Mouse (Mus musculus) adrenal gland, postnatal 25 days (tissue): ENCODE data around the gene Bud23. TPM values are rescaled to one million over a fixed set of nuclear protein-coding genes. Genes with fewer than 3 reads are reported as not detected.

Experiments used
- DNase-seq: peaks from one replicate; pipeline ENCODE4 v3.0.0; 2021; ENCODE audit warnings: mixed read lengths
- total RNA-seq: library from RNA; stranded (reverse); gene quantifications from 2 replicates; pipeline ENCODE4 v1.2.3, GENCODE M21; 2021

Bud23 gene
- total RNA-seq, 1 experiment from 2014 or later = 58.5 TPM

- no peak for DNase-seq
These were observed 48.5 kb downstream of the Bud23 start for GRCm38 (mm10) chr5:135016224-135016759.

GRCm38 (mm10) chr5:135015497-135015896, 49.3 kb downstream of the Bud23 start:
- DNase-seq = peak; percentile 85

- peak; percentile 84 for DNase-seq
These were observed 51.9 kb downstream of the Bud23 start for GRCm38 (mm10) chr5:135012671-135013441.

- DNase-seq = no peak
These were observed 52.7 kb downstream of the Bud23 start for GRCm38 (mm10) chr5:135011809-135012613.

- no peak for DNase-seq
These were observed 53.7 kb downstream of the Bud23 start for GRCm38 (mm10) chr5:135010841-135011743.

- DNase-seq = no peak
These were observed 54.4 kb downstream of the Bud23 start for GRCm38 (mm10) chr5:135010320-135010709.

- peak; percentile 82 for DNase-seq
These were observed 55.0 kb downstream of the Bud23 start for GRCm38 (mm10) chr5:135009590-135010319.

GRCm38 (mm10) chr5:135008671-135009589, 55.8 kb downstream of the Bud23 start, which contains the start of gene Abhd11:
Abhd11 (plus strand) TSS chr5:135009152.
- peak; percentile 94 for DNase-seq

GRCm38 (mm10) chr5:135007802-135008571, 56.8 kb downstream of the Bud23 start:
- no peak for DNase-seq

Other genes with a start within 250 kb of the Bud23 start
- not detected in 2 replicates for gene Tmem270, start 158.2 kb downstream of the Bud23 start, total RNA-seq
- not detected in 2 replicates for gene Cldn13, start 149.4 kb downstream of the Bud23 start, total RNA-seq
- 24.9 and 39.9 TPM in 2 replicates for gene Mettl27, start 132.6 kb downstream of the Bud23 start, total RNA-seq
- not detected in 2 replicates for gene Cldn4, start 118.0 kb downstream of the Bud23 start, total RNA-seq
- gene Cldn3, start 78.7 kb downstream of the Bud23 start, total RNA-seq = 1.0 and 2.2 TPM in 2 replicates
- gene Abhd11, start 55.8 kb downstream of the Bud23 start, total RNA-seq = 54.5 and 61.8 TPM in 2 replicates
- 10.4 and 11.1 TPM in 2 replicates for gene Stx1a, start 41.5 kb downstream of the Bud23 start, total RNA-seq
- 29.6 and 38.8 TPM in 2 replicates for gene Dnajc30, start 757 bp downstream of the Bud23 start, total RNA-seq
- 2.2 and 4.1 TPM in 2 replicates for gene Vps37d, start 13.3 kb upstream of the Bud23 start, total RNA-seq
- gene Mlxipl, start 24.9 kb upstream of the Bud23 start, total RNA-seq = 70.1 and 79.1 TPM in 2 replicates
- 31.5 and 46.0 TPM in 2 replicates for gene Tbl2, start 84.7 kb upstream of the Bud23 start, total RNA-seq
- gene Bcl7b, start 103.3 kb upstream of the Bud23 start, total RNA-seq = 63.2 and 64.0 TPM in 2 replicates
- 85.7 and 114 TPM in 2 replicates for gene Baz1b, start 122.3 kb upstream of the Bud23 start, total RNA-seq
- gene Fzd9, start 186.3 kb upstream of the Bud23 start, total RNA-seq = 2.4 and 3.1 TPM in 2 replicates